Mouse (Mus musculus): ENCODE results near the gene Cul9. TPM values are rescaled to one million over a fixed set of nuclear protein-coding genes. Genes with fewer than 3 reads are reported as not detected.
A peak's percentile ranks its signal among the peaks of the same experiment; 100 is the strongest.

Cul9 gene
- polyA plus RNA-seq, 1 experiment from 2014 or later = 16.4 TPM

- no peak for ATAC-seq (ENCODE audit: low read depth)
- no peak overlapping the region for H3K9ac ChIP-seq
- peaks cover 36% of the 10 kb centered on the region for H3K27me3 ChIP-seq
- WGBS = 35% methylated on average over 24 of the region's 24 CpGs
- H3K27ac ChIP-seq (replicated peaks) = no peak overlapping the region
- no peaks in the 10 kb centered on the region for H3K9me3 ChIP-seq
- no peak overlapping the region for H3K4me2 ChIP-seq
- peaks cover 49% of the 10 kb centered on the region for H3K36me3 ChIP-seq
- no peak overlapping the region for H3K4me3 ChIP-seq
- 0 out of 2 replicates have a peak, but pooled peaks cover 7% of the 10 kb centered on the region for H3K4me1 ChIP-seq (replicated peaks)
Measured at GRCm38 (mm10) chr17:46521963-46522668, 24.1 kb downstream of the Cul9 start.

DNA sequence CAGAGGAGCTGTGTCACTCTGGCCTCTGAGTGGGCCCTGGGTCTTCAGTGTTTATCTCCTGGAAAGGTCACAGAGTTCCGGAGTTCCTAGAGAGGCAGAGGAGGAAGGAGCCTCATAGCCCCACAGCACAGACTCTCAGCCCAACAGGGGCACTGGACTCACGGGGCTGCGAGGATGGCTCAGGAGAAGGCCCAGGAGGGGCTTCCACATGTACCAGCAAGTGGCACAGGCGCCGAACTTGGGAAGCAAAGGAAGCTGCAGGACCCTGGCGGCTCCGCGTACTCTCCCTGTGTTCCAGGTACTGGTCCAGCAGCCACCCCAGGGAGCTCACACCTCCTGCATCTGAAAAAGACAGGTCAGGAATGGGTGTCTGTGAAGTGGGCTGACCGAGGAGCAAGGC, 25.0 kb downstream of the Cul9 start:
- no peak for ATAC-seq (ENCODE audit: low read depth)
- Histone ChIP-seq H3K27ac (replicated peaks) (no peak overlapping the region), H3K27me3 (peaks cover 36% of the 10 kb centered on the region), H3K4me1 (replicated peaks) (0 out of 2 replicates have a peak, but pooled peaks cover 7% of the 10 kb centered on the region), H3K4me3 (no peak overlapping the region), H3K4me2 (peak overlapping the region; percentile 7; the same call in 1 of the 2 replicates), H3K9ac (no peak overlapping the region), H3K9me3 (no peaks in the 10 kb centered on the region), H3K36me3 (peaks cover 48% of the 10 kb centered on the region)
- WGBS = 79% methylated on average over 9 of the region's 9 CpGs

DNA sequence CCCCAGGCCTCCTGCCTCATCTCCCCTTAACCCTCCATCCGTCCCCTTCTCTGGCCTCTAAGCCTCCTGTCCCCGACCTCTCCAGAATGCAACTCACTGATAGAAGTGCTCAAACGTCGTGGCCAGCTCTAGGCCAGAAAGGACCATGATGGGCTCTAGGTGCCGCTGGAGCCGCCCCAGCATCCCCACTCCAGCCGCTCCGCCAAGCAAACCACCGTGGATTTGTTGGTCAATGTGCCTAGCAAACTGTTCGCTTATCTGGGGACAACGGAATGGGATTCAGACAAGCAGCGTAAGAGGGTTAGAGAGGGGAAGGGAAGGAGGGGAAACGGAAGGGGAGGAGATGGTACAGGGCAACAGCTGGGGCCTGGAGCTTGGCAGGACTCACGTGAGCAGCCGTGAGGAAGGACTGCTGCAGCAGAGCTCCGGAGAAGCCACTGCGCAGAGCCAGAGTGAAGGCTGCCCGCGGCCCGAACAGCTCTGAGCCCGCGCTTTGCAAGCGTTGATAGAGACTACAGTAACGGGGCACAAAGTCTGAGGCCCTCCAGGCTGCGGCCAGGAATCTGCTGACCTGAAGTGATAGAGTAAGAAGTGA, 25.7 kb downstream of the Cul9 start:
- Histone ChIP-seq H3K9me3 (no peaks in the 10 kb centered on the region), H3K4me3 (0 out of 2 replicates have a peak overlapping the region, but pooled peaks have one; percentile 9), H3K9ac (0 out of 2 replicates have a peak overlapping the region, but pooled peaks have one; percentile 26), H3K36me3 (peaks cover 43% of the 10 kb centered on the region), H3K4me1 (replicated peaks) (0 out of 2 replicates have a peak, but pooled peaks cover 7% of the 10 kb centered on the region), H3K4me2 (peak overlapping the region; percentile 14), H3K27ac (replicated peaks) (no peak overlapping the region), H3K27me3 (peaks cover 36% of the 10 kb centered on the region)
- ATAC-seq (ENCODE audit: low read depth) = no peak
- 49% methylated on average over 25 of the region's 25 CpGs for WGBS

DNA sequence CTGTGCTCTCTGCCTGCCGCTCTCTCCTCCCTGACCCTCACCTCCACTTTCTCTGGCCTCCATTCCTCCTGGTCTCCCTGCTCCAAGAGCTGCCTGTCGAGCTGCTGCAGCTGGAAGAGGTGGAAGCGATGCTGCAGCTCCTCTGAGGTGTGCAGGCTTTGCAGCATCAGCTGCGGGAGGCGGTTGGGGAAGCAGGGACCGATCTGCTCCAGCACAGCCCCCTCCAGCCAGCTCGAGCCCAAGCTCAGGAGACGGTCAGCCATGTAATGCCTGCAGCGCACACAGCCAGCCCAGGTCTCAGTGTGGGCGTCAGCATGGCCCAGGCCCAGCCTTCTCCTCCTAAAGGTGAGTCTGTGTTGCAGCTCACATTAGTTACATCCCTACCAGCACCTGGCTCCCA, 26.2 kb downstream of the Cul9 start:
- Histone ChIP-seq H3K27me3 (peaks cover 35% of the 10 kb centered on the region), H3K4me3 (0 out of 2 replicates have a peak overlapping the region, but pooled peaks have one; percentile 9), H3K4me2 (peak overlapping the region; percentile 14), H3K36me3 (peaks cover 38% of the 10 kb centered on the region), H3K9ac (0 out of 2 replicates have a peak overlapping the region, but pooled peaks have one; percentile 26), H3K9me3 (no peaks in the 10 kb centered on the region), H3K4me1 (replicated peaks) (0 out of 2 replicates have a peak, but pooled peaks cover 7% of the 10 kb centered on the region), H3K27ac (replicated peaks) (no peak overlapping the region)
- WGBS = 59% methylated on average over 10 of the region's 10 CpGs
- ATAC-seq (ENCODE audit: low read depth) = no peak

GRCm38 (mm10) chr17:46513329-46513728, 32.9 kb downstream of the Cul9 start:
- H3K4me1 ChIP-seq (replicated peaks) = no peaks in the 10 kb centered on the region; the same call in 1 of the 2 replicates
- H3K27me3 ChIP-seq = no peaks in the 10 kb centered on the region
- H3K36me3 ChIP-seq = peaks cover 27% of the 10 kb centered on the region
- WGBS = 56% methylated on average over 2 of the region's 2 CpGs
- H3K9ac ChIP-seq = no peak overlapping the region
- H3K4me2 ChIP-seq = no peak overlapping the region
- no peak overlapping the region for H3K27ac ChIP-seq (replicated peaks)
- ATAC-seq (ENCODE audit: low read depth) = no peak
- H3K4me3 ChIP-seq = no peak overlapping the region
- no peaks in the 10 kb centered on the region for H3K9me3 ChIP-seq

GRCm38 (mm10) chr17:46511059-46511710, 35.0 kb downstream of the Cul9 start:
- Histone ChIP-seq H3K27ac (replicated peaks) (no peak overlapping the region), H3K27me3 (no peaks in the 10 kb centered on the region), H3K9me3 (no peaks in the 10 kb centered on the region), H3K36me3 (peaks cover 32% of the 10 kb centered on the region), H3K4me1 (replicated peaks) (no peaks in the 10 kb centered on the region; the same call in 1 of the 2 replicates), H3K4me3 (no peak overlapping the region), H3K4me2 (no peak overlapping the region), H3K9ac (peak overlapping the region; percentile 41; the same call in 1 of the 2 replicates)
- ATAC-seq (ENCODE audit: low read depth) = 0 out of 2 replicates have a peak, but pooled peaks have one; percentile 30
- WGBS = 47% methylated on average over 11 of the region's 11 CpGs

GRCm38 (mm10) chr17:46505617-46506016, 40.6 kb downstream of the Cul9 start:
- H3K27ac ChIP-seq (replicated peaks) = no peak overlapping the region
- no peak for ATAC-seq (ENCODE audit: low read depth)
- H3K4me1 ChIP-seq (replicated peaks) = no peaks in the 10 kb centered on the region; the same call in 1 of the 2 replicates
- peaks cover 61% of the 10 kb centered on the region for H3K36me3 ChIP-seq
- H3K9me3 ChIP-seq = no peaks in the 10 kb centered on the region
- H3K4me2 ChIP-seq = no peak overlapping the region
- no peak overlapping the region for H3K4me3 ChIP-seq
- H3K27me3 ChIP-seq = no peaks in the 10 kb centered on the region
- 93% methylated on average over 3 of the region's 3 CpGs for WGBS
- H3K9ac ChIP-seq = no peak overlapping the region

GRCm38 (mm10) chr17:46503847-46504638, 42.1 kb downstream of the Cul9 start:
- Histone ChIP-seq H3K9ac (no peak overlapping the region), H3K4me1 (replicated peaks) (no peaks in the 10 kb centered on the region; the same call in 1 of the 2 replicates), H3K27me3 (no peaks in the 10 kb centered on the region), H3K4me2 (no peak overlapping the region), H3K36me3 (peaks cover 68% of the 10 kb centered on the region), H3K4me3 (no peak overlapping the region), H3K9me3 (no peaks in the 10 kb centered on the region), H3K27ac (replicated peaks) (no peak overlapping the region)
- no peak for ATAC-seq (ENCODE audit: low read depth)
- WGBS = 87% methylated on average over 14 of the region's 14 CpGs

DNA sequence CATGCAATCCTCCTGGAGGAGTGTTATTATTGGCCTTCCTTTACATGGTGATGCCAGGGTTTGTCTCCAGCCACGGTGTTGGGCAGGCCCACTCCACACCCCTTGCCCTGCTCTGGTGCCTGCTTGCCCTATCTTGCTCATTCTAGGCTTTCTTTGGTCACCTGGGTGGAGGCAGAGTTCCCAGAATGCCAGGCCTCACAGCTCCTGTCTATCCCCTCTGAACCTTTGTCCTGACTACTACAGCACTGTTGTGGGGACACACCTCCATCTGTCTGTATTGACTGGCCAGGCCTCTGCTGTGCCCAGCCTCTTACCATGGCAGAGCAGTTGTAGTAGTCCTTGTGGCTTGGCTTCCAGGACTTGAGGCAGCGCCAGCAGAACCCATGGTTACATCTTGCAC, 43.4 kb downstream of the Cul9 start:
- H3K4me3 ChIP-seq = no peak overlapping the region
- H3K9me3 ChIP-seq = no peaks in the 10 kb centered on the region
- no peaks in the 10 kb centered on the region for H3K27me3 ChIP-seq
- no peaks in the 10 kb centered on the region for H3K4me1 ChIP-seq (replicated peaks)
- ATAC-seq (ENCODE audit: low read depth) = no peak
- peaks cover 61% of the 10 kb centered on the region for H3K36me3 ChIP-seq
- no peak overlapping the region for H3K4me2 ChIP-seq
- WGBS = 92% methylated on average over 2 of the region's 2 CpGs
- H3K9ac ChIP-seq = no peak overlapping the region
- H3K27ac ChIP-seq (replicated peaks) = no peak overlapping the region

DNA sequence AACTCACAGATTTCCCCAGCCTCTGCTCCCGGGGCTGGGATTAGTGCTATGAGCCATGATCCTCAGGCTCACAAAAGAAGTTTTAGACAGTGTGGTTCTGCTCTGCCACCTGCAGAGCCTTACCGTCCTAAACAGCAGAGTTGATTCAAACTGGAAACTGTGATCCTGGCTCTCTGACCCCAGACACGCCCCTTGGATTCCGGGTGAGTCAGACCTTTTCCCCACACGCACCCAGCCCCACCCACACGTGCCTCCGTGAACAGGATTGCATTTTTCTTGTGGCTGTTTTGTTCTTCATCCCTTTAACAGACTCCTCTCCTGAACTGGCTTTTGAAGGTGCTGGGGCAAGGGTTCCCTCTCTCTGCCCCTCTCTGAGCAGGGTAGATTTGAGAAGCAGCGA, 48.2 kb downstream of the Cul9 start:
- peaks cover 11% of the 10 kb centered on the region for H3K4me1 ChIP-seq (replicated peaks)
- no peak overlapping the region for H3K4me2 ChIP-seq
- no peak overlapping the region for H3K27ac ChIP-seq (replicated peaks)
- no peaks in the 10 kb centered on the region for H3K9me3 ChIP-seq
- peaks cover 37% of the 10 kb centered on the region for H3K36me3 ChIP-seq
- WGBS = 81% methylated on average over 8 of the region's 8 CpGs
- no peak overlapping the region for H3K9ac ChIP-seq
- no peak overlapping the region for H3K4me3 ChIP-seq
- ATAC-seq (ENCODE audit: low read depth) = no peak
- peaks cover 22% of the 10 kb centered on the region for H3K27me3 ChIP-seq

- peak within 1 kb of the TSS; percentile 58 for H3K4me3 ChIP-seq
- ATAC-seq (ENCODE audit: low read depth) = peak; percentile 97
Measured at GRCm38 (mm10) chr17:46496623-46497434, 49.4 kb downstream of the Cul9 start, which contains the start of gene Dnph1. Dnph1 (plus strand) TSS chr17:46496711.

More at GRCm38 (mm10) chr17:46496623-46497434, 49.4 kb downstream of the Cul9 start, which contains the start of gene Dnph1:
- H3K4me1 ChIP-seq (replicated peaks) = peaks cover 11% of the 10 kb centered on the region
- H3K27ac ChIP-seq (replicated peaks) = no peak within 1 kb of the TSS
- H3K9ac ChIP-seq = peak within 1 kb of the TSS; percentile 76
- no peaks in the 10 kb centered on the region for H3K9me3 ChIP-seq
- H3K27me3 ChIP-seq = peaks cover 28% of the 10 kb centered on the region
- under 1% methylated on average over 44 of the region's 44 CpGs for WGBS
- peak within 1 kb of the TSS; percentile 82 for H3K4me2 ChIP-seq
- H3K36me3 ChIP-seq = peaks cover 27% of the 10 kb centered on the region

All from neural tube, embryonic 13.5 days (tissue).